Mouse (Mus musculus): ENCODE data around the gene Litaf. TPM values are rescaled to one million over a fixed set of nuclear protein-coding genes. Genes with fewer than 3 reads are reported as not detected.
A peak's percentile ranks its signal among the peaks of the same experiment; 100 is the strongest.

The Litaf gene
- polyA plus RNA-seq, 1 experiment from 2014 or later = 26.1 TPM

DNA sequence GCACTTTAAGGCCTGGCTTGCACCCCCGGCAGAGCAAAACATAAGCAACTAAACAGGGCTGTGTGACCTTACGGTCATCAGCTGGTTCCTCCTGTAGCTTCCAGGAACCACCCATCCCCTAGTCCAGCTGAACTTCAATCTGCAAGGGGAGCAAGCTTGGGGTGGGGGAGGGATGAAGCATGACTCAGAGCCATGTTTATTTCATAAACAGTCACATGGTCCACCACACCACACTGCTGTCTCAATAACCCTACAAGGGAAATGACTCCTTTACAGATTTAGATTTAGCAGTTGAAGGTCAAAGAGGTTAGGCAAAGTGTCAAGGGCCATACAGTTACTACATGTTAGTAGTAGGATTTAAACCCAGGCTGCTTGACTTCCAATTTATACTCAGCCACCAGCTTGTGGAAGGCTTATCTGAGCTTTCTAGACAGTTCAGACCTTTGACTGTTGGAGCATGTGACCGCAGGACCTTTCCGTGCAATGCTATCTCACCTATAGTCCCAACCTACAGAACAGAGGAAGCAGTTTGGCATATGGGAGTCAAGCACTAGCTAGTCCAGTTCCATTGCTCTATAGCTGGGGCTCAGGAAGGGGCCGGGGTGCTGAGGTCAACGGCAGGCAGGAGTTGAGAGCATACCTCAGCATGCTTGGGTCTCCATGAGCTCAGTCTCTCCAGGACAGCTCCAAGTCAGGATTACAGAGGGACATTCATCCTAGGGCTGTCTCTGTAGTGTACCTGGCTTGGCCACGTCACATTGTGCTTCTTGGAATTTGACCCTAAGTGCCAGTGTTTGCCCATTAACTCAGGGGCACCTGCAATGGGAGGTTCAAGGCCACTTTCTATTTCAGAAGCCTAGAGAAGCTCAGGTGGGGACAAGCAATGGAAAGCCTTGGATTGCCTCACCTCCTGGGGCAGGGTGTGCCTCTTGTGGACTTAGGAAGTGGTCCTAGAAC lies 64.0 kb downstream of the Litaf start:
- H3K4me1 ChIP-seq = peaks cover 6% of the 10 kb centered on the region
- WGBS = 94% methylated on average over 7 of the region's 7 CpGs
- no peaks in the 10 kb centered on the region for H3K9me3 ChIP-seq (replicated peaks)
- H3K4me3 ChIP-seq (replicated peaks) = no peak overlapping the region
- H3K27ac ChIP-seq (replicated peaks) = no peak overlapping the region
- H3K36me3 ChIP-seq = no peaks in the 10 kb centered on the region
- no peak overlapping the region for H3K9ac ChIP-seq (replicated peaks)
- no peak for ATAC-seq (ENCODE audit: low FRiP score)
- H3K4me2 ChIP-seq = no peak overlapping the region
- no peaks in the 10 kb centered on the region for H3K27me3 ChIP-seq (replicated peaks)

DNA sequence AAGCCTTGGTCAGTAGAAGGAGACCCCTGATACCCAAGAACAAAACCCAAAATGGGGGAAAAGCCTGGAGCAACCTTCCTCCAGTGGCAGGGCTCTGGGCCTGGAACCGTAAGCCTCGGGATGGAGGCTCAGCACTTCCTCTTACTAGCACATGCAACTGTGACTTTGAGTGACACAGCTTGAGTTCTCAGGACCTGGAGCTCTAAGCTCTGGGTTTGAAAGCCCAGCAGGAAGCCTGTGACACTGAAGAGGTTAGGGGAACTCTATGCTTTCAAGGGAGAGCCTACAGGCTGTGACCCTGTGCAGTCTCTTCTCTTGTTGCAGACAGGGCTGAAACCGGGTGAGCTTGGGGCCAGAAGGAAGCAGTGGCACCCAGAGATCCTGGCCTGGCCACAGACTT lies 66.1 kb downstream of the Litaf start:
- Histone ChIP-seq H3K4me3 (replicated peaks) (no peak overlapping the region), H3K4me2 (no peak overlapping the region), H3K9ac (replicated peaks) (no peak overlapping the region), H3K27me3 (replicated peaks) (no peaks in the 10 kb centered on the region), H3K9me3 (replicated peaks) (no peaks in the 10 kb centered on the region), H3K36me3 (no peaks in the 10 kb centered on the region), H3K4me1 (no peaks in the 10 kb centered on the region), H3K27ac (replicated peaks) (no peak overlapping the region)
- no peak for ATAC-seq (ENCODE audit: low FRiP score)
- 78% methylated on average over 3 of the region's 3 CpGs for WGBS

DNA sequence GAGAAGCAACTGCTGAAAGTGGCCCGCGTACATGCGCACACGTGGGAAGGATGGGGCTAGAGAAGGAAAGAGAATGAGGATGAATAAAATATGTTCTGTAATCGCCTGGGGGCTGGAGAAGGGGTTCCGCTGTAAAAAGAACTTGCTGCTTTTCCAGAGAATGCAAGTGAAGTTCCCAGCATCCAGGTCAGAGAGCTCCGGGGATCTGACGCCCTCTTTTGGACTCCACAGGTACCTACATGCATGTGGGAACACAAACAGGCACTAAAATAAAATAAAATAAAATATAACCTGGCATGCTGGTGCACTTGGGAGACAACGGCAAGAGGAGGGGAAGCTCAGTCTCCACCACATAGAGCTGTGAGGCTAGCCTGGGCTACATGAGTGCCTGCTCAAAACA lies 67.7 kb downstream of the Litaf start:
- whole genome bisulfite sequencing = 78% methylated on average over 9 of the region's 9 CpGs

DNA sequence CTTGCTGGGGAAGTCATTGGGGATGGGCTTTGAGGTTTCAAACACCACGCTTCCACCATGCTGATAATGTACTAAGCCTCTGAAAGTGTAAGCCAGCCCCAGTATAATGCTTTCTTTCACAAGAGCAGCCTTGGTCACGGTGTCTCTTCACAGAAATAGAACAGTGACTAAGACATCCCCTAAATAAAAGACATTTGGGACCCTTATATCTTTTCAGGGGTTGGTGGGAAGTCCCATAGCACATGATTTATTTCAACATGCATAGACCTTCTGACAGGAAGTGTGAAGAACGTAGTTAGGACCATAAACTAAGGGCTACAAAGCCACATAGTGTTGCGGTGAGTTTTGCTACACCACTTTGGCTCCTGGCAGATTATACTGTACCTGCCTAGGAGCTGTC lies 69.4 kb downstream of the Litaf start:
- Histone ChIP-seq H3K27ac (replicated peaks) (no peak overlapping the region), H3K4me1 (peaks cover 15% of the 10 kb centered on the region), H3K9ac (replicated peaks) (no peak overlapping the region), H3K9me3 (replicated peaks) (no peaks in the 10 kb centered on the region), H3K4me3 (replicated peaks) (no peak overlapping the region), H3K27me3 (replicated peaks) (no peaks in the 10 kb centered on the region), H3K36me3 (no peaks in the 10 kb centered on the region), H3K4me2 (no peak overlapping the region)
- 85% methylated on average over 4 of the region's 4 CpGs for WGBS
- no peak for ATAC-seq (ENCODE audit: low FRiP score)

More for the DNA sequence above, 67.7 kb downstream of the Litaf start:
- no peak overlapping the region for H3K4me2 ChIP-seq
- H3K27ac ChIP-seq (replicated peaks) = no peak overlapping the region
- H3K4me1 ChIP-seq = peaks cover 7% of the 10 kb centered on the region
- no peak overlapping the region for H3K9ac ChIP-seq (replicated peaks)
- H3K27me3 ChIP-seq (replicated peaks) = no peaks in the 10 kb centered on the region
- no peaks in the 10 kb centered on the region for H3K36me3 ChIP-seq
- H3K9me3 ChIP-seq (replicated peaks) = no peaks in the 10 kb centered on the region
- ATAC-seq (ENCODE audit: low FRiP score) = no peak
- no peak overlapping the region for H3K4me3 ChIP-seq (replicated peaks)

DNA sequence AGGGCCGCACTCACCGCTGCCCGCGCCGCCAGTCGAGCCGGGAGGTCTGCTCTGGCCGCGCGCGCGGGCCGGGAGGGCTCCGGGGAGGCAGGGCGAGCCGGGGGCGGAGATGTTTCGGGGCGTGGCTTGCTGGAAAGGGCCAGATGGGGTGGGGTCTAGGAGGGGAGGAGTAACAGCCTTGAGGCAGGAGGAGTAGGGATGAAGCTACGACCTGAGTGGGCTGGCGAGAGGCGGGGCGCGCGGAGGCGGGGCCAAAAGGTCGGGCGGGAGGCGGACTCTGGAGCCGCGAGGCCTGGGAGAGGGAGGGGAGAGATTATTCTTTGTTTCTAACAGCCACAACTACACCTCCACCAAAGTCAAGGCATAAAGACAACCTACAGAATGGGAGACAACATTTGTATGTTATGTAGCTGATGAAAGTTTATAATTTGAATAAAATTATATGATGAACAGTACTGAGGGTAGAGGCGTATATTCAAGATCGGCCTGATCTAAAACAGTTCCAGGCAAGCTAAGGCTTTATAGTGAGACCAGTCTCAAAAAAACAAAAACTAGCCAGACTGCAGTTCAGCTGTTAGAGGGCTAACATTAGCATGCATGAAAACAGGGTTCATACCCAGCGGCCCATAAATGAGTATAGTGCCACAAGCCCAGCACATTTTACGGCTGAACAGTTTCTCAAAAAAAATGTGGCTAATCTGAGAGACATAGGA lies 72.8 kb downstream of the Litaf start:
- H3K9ac ChIP-seq (replicated peaks) = peak overlapping the region; percentile 66
- no peaks in the 10 kb centered on the region for H3K36me3 ChIP-seq
- peak overlapping the region; percentile 74 for H3K27ac ChIP-seq (replicated peaks)
- H3K27me3 ChIP-seq (replicated peaks) = no peaks in the 10 kb centered on the region
- 5% methylated on average over 33 of the region's 35 CpGs for WGBS
- peaks cover 15% of the 10 kb centered on the region for H3K4me1 ChIP-seq
- H3K9me3 ChIP-seq (replicated peaks) = 0 out of 2 replicates have a peak, but pooled peaks cover 2% of the 10 kb centered on the region
- ATAC-seq (ENCODE audit: low FRiP score) = peak; percentile 95
- peak overlapping the region; percentile 68 for H3K4me3 ChIP-seq (replicated peaks)
- H3K4me2 ChIP-seq = peak overlapping the region; percentile 97

DNA sequence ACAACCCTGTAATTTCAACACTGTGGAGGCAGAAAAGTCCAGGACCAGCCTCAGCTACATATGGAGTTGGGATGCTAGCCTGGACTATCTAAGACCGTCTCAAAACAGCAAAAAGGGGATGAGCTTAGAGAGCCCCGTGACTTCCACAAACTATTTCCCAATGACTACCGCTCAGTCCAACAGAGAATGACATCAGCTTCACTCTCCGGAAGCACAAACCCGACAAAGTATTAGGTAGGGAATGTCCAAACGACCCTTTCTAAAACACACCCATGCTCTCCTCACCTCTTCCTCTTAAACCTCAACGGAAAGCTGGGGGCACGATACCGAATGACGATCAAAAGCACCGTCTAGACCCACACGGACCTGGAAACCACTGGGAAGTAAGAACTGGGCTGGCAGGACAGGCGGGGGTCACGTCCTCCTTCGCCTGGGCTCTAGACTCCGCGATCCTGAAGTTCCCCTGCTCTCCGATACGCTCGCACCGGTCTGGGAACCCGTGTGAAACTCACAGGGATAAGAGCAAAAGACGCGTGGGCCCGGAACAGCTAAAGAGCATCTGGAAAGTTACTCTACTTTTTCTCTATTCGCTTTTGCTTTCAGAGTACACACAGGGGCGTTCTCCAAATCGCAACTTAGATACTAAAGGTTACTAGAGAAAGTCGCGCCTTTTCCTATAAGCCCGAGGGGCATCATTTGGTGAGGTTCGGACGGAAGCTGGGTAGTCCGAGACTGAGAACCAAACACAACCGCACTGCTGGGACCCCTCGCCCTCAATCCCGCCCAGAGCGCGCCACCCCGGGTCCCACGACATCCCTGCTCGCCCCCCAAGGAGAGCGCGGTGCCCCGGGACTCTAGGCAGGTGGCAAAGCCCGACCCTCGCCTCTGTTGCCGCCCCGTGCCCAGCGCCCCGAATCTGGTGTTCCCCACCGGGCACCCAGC lies 73.6 kb downstream of the Litaf start:
- Histone ChIP-seq H3K4me3 (replicated peaks) (peak overlapping the region; percentile 68), H3K9ac (replicated peaks) (peak overlapping the region; percentile 66), H3K27me3 (replicated peaks) (no peaks in the 10 kb centered on the region), H3K9me3 (replicated peaks) (0 out of 2 replicates have a peak, but pooled peaks cover 2% of the 10 kb centered on the region), H3K4me1 (peaks cover 15% of the 10 kb centered on the region), H3K36me3 (no peaks in the 10 kb centered on the region), H3K4me2 (peak overlapping the region; percentile 97), H3K27ac (replicated peaks) (peak overlapping the region; percentile 74)
- under 1% methylated on average over 49 of the region's 52 CpGs for WGBS
- ATAC-seq (ENCODE audit: low FRiP score) = peak; percentile 76

DNA sequence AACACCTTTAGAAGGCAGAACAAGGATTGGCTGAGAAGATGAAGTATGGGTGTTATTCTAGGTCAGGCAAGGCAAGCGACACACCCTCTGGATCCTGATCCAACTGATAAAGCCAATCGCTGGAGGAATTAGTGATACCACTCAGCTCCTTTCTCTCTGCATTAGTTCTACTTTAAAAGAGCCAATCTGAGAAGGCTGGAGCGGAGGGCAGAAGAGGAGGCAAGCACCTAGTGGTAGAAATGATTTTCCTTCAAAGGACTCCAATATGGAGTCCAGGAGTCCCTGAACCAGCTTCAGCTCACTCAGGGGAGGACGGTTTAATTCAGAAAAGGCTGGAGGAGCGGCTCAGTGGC lies 74.2 kb downstream of the Litaf start:
- 0 out of 2 replicates have a peak, but pooled peaks cover 2% of the 10 kb centered on the region for H3K9me3 ChIP-seq (replicated peaks)
- H3K27ac ChIP-seq (replicated peaks) = no peak overlapping the region
- peaks cover 15% of the 10 kb centered on the region for H3K4me1 ChIP-seq
- peak overlapping the region; percentile 68 for H3K4me3 ChIP-seq (replicated peaks)
- H3K27me3 ChIP-seq (replicated peaks) = no peaks in the 10 kb centered on the region
- H3K9ac ChIP-seq (replicated peaks) = no peak overlapping the region
- H3K36me3 ChIP-seq = no peaks in the 10 kb centered on the region
- H3K4me2 ChIP-seq = peak overlapping the region; percentile 97
- no peak for ATAC-seq (ENCODE audit: low FRiP score)
- WGBS = 66% methylated on average over 5 of the region's 5 CpGs

DNA sequence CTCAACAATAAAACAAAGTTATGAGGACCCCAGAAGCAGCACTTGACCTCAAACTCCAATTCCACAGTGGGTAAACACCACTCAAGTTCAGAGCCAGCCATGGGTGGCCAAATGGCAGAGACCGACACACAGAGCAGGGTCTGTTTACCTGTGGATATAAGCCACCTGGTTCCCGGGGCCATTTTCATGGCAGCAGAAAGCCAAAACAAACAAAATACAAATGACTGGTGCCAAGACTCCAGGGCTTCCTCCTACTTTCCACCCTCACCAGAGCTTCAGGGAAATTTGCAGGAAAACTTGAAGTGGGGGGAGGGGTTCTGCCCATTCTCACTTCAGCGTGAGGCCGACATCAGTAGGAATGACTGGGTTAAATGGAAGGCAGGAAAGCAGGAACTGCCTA lies 75.2 kb downstream of the Litaf start:
- H3K36me3 ChIP-seq = no peaks in the 10 kb centered on the region
- no peak overlapping the region for H3K9ac ChIP-seq (replicated peaks)
- no peak overlapping the region for H3K27ac ChIP-seq (replicated peaks)
- H3K4me2 ChIP-seq = no peak overlapping the region
- H3K4me3 ChIP-seq (replicated peaks) = no peak overlapping the region
- 87% methylated on average over 4 of the region's 4 CpGs for WGBS
- no peaks in the 10 kb centered on the region for H3K27me3 ChIP-seq (replicated peaks)
- H3K4me1 ChIP-seq = peaks cover 15% of the 10 kb centered on the region
- 0 out of 2 replicates have a peak, but pooled peaks cover 2% of the 10 kb centered on the region for H3K9me3 ChIP-seq (replicated peaks)
- ATAC-seq (ENCODE audit: low FRiP score) = no peak

DNA sequence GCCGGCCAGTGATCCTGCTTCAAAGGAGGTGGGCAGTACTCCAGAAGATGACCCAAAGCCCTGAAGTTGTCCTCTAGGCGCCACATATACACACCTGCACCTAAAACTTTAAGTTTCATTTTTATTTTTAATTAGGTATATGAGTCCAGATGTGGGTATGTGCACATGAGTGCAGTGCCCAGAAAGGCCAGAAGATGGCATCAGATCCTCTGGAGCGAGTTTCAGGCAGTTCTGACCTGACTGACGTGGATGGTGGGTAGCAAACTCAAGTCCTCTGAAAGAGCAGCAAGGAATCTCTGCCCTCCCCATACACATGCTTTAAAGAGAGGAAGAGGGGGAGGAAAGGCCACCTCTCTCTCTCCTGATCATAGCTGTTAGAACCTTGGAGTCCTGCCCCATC lies 76.1 kb downstream of the Litaf start:
- no peaks in the 10 kb centered on the region for H3K27me3 ChIP-seq (replicated peaks)
- H3K36me3 ChIP-seq = no peaks in the 10 kb centered on the region
- H3K4me1 ChIP-seq = peaks cover 15% of the 10 kb centered on the region
- H3K9me3 ChIP-seq (replicated peaks) = 0 out of 2 replicates have a peak, but pooled peaks cover 2% of the 10 kb centered on the region
- no peak overlapping the region for H3K4me2 ChIP-seq
- H3K4me3 ChIP-seq (replicated peaks) = no peak overlapping the region
- H3K9ac ChIP-seq (replicated peaks) = no peak overlapping the region
- H3K27ac ChIP-seq (replicated peaks) = no peak overlapping the region
- WGBS = 96% methylated on average over 4 of the region's 4 CpGs
- no peak for ATAC-seq (ENCODE audit: low FRiP score)

DNA sequence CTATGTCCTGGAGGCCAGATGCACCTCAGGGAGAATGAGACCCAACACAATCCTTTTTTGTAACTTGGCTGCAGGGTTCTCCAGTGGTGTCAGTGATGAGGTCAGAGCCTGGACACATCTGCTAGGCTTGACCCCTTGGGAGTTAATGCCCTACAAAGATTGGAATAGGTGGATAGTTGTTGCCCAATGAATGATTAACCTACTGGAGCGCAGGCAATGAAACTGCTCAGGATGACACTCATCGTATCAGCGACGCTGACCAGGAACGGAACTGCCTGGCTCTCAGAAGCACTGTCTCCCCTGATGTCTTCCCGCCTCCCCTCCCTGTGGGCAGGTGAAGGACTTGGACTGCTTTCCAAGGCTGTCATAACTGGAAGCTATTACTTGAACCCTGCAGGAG lies 76.6 kb downstream of the Litaf start:
- H3K4me1 ChIP-seq = peaks cover 15% of the 10 kb centered on the region
- no peak overlapping the region for H3K9ac ChIP-seq (replicated peaks)
- 0 out of 2 replicates have a peak, but pooled peaks cover 2% of the 10 kb centered on the region for H3K9me3 ChIP-seq (replicated peaks)
- no peak for ATAC-seq (ENCODE audit: low FRiP score)
- H3K27ac ChIP-seq (replicated peaks) = no peak overlapping the region
- 97% methylated on average over 6 of the region's 6 CpGs for WGBS
- H3K4me2 ChIP-seq = no peak overlapping the region
- no peaks in the 10 kb centered on the region for H3K36me3 ChIP-seq
- H3K4me3 ChIP-seq (replicated peaks) = no peak overlapping the region
- no peaks in the 10 kb centered on the region for H3K27me3 ChIP-seq (replicated peaks)

DNA sequence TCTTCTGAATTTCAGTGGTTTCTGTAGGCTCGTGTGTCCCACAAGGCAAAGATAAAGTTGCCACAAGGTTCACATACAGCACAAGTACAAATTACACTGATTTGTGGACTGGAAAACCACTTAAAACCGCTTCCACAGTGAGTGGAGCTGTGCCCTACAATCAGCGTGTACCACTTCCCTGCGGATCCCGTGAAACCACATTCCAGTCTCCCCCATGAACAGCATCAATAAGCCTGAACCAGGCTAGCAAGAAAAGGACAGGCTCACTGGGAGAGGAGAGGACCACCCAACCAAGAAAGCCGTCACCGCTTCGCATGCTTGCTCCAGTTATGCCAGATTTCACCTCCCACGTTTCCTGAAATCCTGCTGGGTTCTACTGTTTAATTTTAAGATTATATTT lies 77.7 kb downstream of the Litaf start:
- no peak overlapping the region for H3K9ac ChIP-seq (replicated peaks)
- WGBS = 78% methylated on average over 9 of the region's 9 CpGs
- no peak overlapping the region for H3K4me2 ChIP-seq
- H3K27ac ChIP-seq (replicated peaks) = no peak overlapping the region
- peaks cover 8% of the 10 kb centered on the region for H3K4me1 ChIP-seq
- H3K9me3 ChIP-seq (replicated peaks) = 0 out of 2 replicates have a peak, but pooled peaks cover 2% of the 10 kb centered on the region
- H3K27me3 ChIP-seq (replicated peaks) = no peaks in the 10 kb centered on the region
- no peaks in the 10 kb centered on the region for H3K36me3 ChIP-seq
- ATAC-seq (ENCODE audit: low FRiP score) = no peak
- H3K4me3 ChIP-seq (replicated peaks) = no peak overlapping the region
